Mouse (Mus musculus) liver, embryonic 14.5 days (tissue): ENCODE measurements at regions not wholly inside any gene's neighbourhood (a gene's known extent, or its start where the extent isn't known, plus 50 kb on each side); places are given as distances from the start of the nearest gene placed in this dataset.

Source experiments
- ATAC-seq: fragments of 200-750 bp; cut with Nextera tagmentation; 2 replicates; pipeline ENCODE4 v1.8.0; 2017; ENCODE audit warnings: moderate number of reproducible peaks, mild to moderate bottlenecking, moderate library complexity; ENCODE audit not compliant: insufficient read depth
- DNase-seq, 3 experiments: peaks; one replicate each; pipeline ENCODE4 v3.0.0-alpha.2; 2012 to 2013; ENCODE audit warnings: low read depth in 3 of 3, low spot score in 3 of 3
- H3K27ac ChIP-seq: fragments of 300-500 bp; sonication (generic); 2 replicates; pipeline ENCODE4 v1.5.1; 2014; ENCODE audit warnings: moderate library complexity, mild to moderate bottlenecking, control low read depth, inconsistent platforms
- H3K27me3 ChIP-seq: fragments of 300-500 bp; sonication (generic); 2 replicates; pipeline ENCODE4 v1.6.1; 2014; ENCODE audit warnings: mild to moderate bottlenecking, low read length, moderate library complexity; ENCODE audit not compliant: control insufficient read depth, insufficient read depth
- H3K36me3 ChIP-seq: fragments of 300-500 bp; sonication (generic); replicated peaks from 2 replicates; pipeline ENCODE4 v1.6.1; 2014; ENCODE audit warnings: low read depth; ENCODE audit not compliant: control insufficient read depth, insufficient read depth
- H3K4me1 ChIP-seq, 2 experiments: fragments of 200-500 bp in 1 of 2; fragments of 300-500 bp in 1 of 2; sonication (generic) in 1 of 2; replicated peaks; 2 replicates each; pipeline ENCODE4 v1.6.1; 2012 to 2014; ENCODE audit warnings: antibody characterized with exemption in 1 of 2, inconsistent platforms in 1 of 2, low read length in 1 of 2; ENCODE audit not compliant: control insufficient read depth in 2 of 2, insufficient read depth in 2 of 2
- H3K4me2 ChIP-seq: fragments of 300-500 bp; sonication (generic); 2 replicates; pipeline ENCODE4 v1.6.1; 2014; ENCODE audit warnings: low read depth, mild to moderate bottlenecking, control low read depth, moderate library complexity
- H3K4me3 ChIP-seq, 2 experiments: fragments of 200-500 bp in 1 of 2; fragments of 300-500 bp in 1 of 2; sonication (generic) in 1 of 2; 2 replicates each; pipeline ENCODE4 v1.5.1; 2012 to 2014; ENCODE audit warnings: low read depth in 2 of 2, low read length in 2 of 2, mild to moderate bottlenecking in 2 of 2, control low read depth in 1 of 2, inconsistent platforms in 1 of 2, moderate library complexity in 1 of 2; ENCODE audit not compliant: insufficient read depth in 1 of 2
- H3K9ac ChIP-seq: fragments of 300-500 bp; sonication (generic); replicated peaks from 2 replicates; pipeline ENCODE4 v1.6.1; 2014; ENCODE audit warnings: mild to moderate bottlenecking, control low read depth, moderate library complexity
- H3K9me3 ChIP-seq: fragments of 300-500 bp; sonication (generic); 2 replicates; pipeline ENCODE4 v1.6.1; 2016; ENCODE audit warnings: low read length, mixed read lengths; ENCODE audit not compliant: control insufficient read depth
- CTCF ChIP-seq: IDR thresholded peaks from 2 replicates; pipeline ENCODE4 v1.5.1; 2016; ENCODE audit warnings: antibody characterized with exemption, low read depth, control low read depth
- EP300 ChIP-seq: IDR thresholded peaks from 2 replicates; pipeline ENCODE4 v1.6.1; 2016; ENCODE audit warnings: antibody characterized with exemption, low read depth
- WGBS: fragments of 180-500 bp; shearing (Covaris S2); extraction: QIAGEN DNeasy Blood & Tissue Kit; methylation state at CpG from one replicate; pipeline ENCODE4 v1.1.7; 2014; ENCODE audit not compliant: insufficient replicate concordance; 5-methylcytosine and 5-hydroxymethylcytosine counted together

DNA sequence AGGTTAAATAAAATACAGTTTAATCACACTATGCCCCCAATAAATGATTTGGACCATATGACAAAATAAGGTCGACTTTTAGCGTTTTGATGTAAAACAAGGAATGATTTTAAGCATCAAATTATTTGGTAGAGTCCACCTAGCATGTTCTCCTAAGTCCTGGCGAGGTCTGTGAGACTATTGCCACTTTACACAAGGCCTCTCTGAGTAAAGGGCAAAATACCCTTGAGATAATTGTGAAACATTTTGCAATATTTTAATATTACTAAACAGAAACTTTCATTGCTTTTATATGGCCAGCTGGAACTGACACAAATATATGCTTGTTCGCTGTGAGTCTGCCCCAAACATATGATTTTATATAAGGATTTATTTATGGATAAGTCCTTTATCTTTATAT, 629.4 kb upstream of the Zeb2 start:
- Histone ChIP-seq H3K4me1 (peaks cover 0 to 2% of the 10 kb centered on the region in 2 experiments; a peak in 1 of 4 replicates), H3K36me3 (no peaks in the 10 kb centered on the region), H3K4me3 (no peak overlapping the region), H3K9ac (no peak overlapping the region), H3K4me2 (no peak overlapping the region), H3K27ac (no peak overlapping the region), H3K9me3 (no peaks in the 10 kb centered on the region), H3K27me3 (no peaks in the 10 kb centered on the region)
- ATAC-seq (no peak), DNase-seq (no peak)
- 50% methylated on average over 4 of the region's 4 CpGs for WGBS
- TF ChIP-seq CTCF (no peak), EP300 (no peak)

DNA sequence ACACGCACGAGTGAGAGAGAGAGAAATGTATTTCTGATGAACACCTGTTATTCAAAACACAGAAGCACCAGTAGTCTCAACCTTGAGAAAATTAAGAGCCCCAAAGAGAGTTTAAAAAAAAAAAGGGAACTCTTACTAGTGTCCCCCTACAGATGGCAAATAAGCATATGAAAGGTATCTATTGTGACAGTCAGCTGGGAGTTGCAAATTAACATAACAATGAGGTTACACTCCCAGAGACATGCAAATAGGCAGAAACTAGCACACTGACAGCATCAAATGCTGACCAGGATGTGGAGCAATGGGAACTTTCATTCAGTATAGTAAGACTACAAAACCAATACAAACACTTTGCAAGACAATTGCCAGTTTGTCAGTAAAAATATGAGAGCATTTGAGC, 619.1 kb upstream of the Zeb2 start:
- H3K4me2 ChIP-seq = no peak overlapping the region
- H3K9me3 ChIP-seq = no peaks in the 10 kb centered on the region
- no peaks in the 10 kb centered on the region for H3K27me3 ChIP-seq
- DNase-seq (no peak), ATAC-seq (no peak)
- H3K36me3 ChIP-seq = no peaks in the 10 kb centered on the region
- 66% methylated on average over 2 of the region's 2 CpGs for WGBS
- no peak overlapping the region for H3K27ac ChIP-seq
- H3K9ac ChIP-seq = no peak overlapping the region
- TF ChIP-seq CTCF (no peak), EP300 (no peak)
- no peaks in the 10 kb centered on the region for H3K4me1 ChIP-seq
- H3K4me3 ChIP-seq = no peak overlapping the region

DNA sequence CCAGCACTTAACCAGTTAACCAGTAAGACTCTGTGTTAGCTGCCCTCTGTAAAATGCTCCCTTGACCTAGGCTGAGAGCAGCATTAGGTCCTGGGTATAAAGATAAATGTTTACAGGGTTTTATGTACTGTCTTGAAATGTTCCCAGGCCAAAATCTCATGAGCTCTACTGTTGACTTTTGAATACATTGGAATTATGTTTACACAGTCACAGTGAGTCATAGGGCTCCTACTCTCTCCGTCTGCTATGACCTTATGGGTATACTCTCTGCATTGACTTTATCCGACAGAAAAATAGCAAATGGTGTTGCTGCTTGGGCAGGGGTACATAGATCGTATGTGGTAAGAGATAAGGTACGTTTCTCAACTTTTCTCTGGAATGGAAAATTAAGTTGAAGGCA, 596.8 kb upstream of the Zeb2 start:
- no peak for DNase-seq
- Histone ChIP-seq H3K9ac (no peak overlapping the region), H3K36me3 (no peaks in the 10 kb centered on the region), H3K9me3 (no peaks in the 10 kb centered on the region), H3K27me3 (no peaks in the 10 kb centered on the region), H3K4me3 (no peak overlapping the region), H3K4me2 (no peak overlapping the region), H3K27ac (no peak overlapping the region), H3K4me1 (no peaks in the 10 kb centered on the region)
- TF ChIP-seq EP300 (no peak), CTCF (no peak)
- WGBS = 61% methylated on average over 4 of the region's 4 CpGs
- ATAC-seq = no peak

DNA sequence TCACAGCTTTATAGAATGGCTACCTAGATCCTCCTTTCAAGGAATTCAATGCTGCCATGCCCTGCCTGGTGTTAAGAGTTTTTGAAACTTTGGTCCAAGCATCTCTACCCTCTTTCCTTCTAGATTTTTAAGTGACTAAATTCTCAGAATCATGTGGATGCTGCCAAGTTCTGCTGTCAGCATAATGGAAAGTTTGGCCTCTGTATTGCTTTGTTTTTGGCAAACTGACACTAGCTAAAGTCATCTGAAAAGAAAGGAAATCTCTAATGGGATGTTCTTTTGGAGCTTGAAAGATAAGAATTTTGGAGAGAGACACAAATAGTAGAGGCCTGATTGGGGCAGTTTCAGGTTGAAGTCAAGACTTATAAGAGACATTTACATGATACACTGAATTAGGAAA, 589.8 kb upstream of the Zeb2 start:
- Histone ChIP-seq H3K27me3 (no peaks in the 10 kb centered on the region), H3K9ac (no peak overlapping the region), H3K36me3 (no peaks in the 10 kb centered on the region), H3K4me3 (no peak overlapping the region), H3K27ac (no peak overlapping the region), H3K4me2 (no peak overlapping the region), H3K9me3 (no peaks in the 10 kb centered on the region), H3K4me1 (no peaks in the 10 kb centered on the region)
- ATAC-seq = no peak
- TF ChIP-seq CTCF (no peak), EP300 (no peak)
- DNase-seq = no peak

DNA sequence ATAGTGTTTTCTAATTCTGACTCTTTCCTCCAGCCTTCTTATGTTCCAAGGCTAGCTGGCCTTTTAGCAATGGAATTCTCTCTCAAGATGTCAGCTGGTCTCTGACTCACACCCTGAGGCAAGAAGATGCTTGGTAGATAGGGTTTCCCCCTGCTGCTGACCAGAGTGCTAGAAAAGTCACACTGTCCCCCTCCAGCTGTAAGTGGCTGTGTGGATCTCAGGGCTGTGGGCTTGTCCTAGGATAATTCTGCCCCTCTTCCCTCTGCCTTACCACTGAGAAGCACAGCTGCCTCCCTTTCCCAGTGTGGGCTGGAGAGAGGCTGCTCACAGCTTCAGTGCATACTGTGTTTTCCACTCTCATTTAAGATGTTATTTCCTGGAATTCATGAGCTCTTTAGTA, 585.3 kb upstream of the Zeb2 start:
- H3K27me3 ChIP-seq = no peaks in the 10 kb centered on the region
- no peak overlapping the region for H3K27ac ChIP-seq
- H3K9me3 ChIP-seq = no peaks in the 10 kb centered on the region
- no peak overlapping the region for H3K9ac ChIP-seq
- no peaks in the 10 kb centered on the region for H3K36me3 ChIP-seq
- H3K4me2 ChIP-seq = no peak overlapping the region
- no peak for TF ChIP-seq CTCF
- TF ChIP-seq EP300 = no peak
- H3K4me3 ChIP-seq = no peak overlapping the region
- DNase-seq (no peak), ATAC-seq (no peak)
- no peaks in the 10 kb centered on the region for H3K4me1 ChIP-seq

DNA sequence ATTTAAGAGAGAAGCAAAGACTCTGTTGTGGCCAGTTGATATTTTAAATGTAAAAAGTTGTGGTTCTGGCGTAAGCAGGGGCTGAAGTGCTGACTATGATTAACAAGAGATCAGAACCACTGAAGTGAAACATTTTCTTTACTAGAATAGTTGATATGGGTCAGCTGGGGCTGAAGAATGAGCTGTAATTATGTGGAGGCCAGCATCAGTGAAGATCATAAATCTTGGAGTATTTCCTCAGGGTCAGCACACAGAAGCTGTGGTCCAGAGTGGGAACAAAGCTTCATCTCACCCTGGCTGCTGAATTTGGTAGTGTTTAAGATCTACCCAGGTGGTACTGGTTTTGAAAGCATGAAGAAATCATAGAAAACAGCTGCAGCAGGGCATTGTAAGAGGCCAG, 583.4 kb upstream of the Zeb2 start:
- WGBS = 58% methylated on average over 1 of the region's 1 CpGs
- DNase-seq = no peak
- Histone ChIP-seq H3K9me3 (no peaks in the 10 kb centered on the region), H3K4me2 (no peak overlapping the region), H3K4me3 (no peak overlapping the region), H3K4me1 (no peaks in the 10 kb centered on the region), H3K27ac (no peak overlapping the region), H3K27me3 (no peaks in the 10 kb centered on the region), H3K9ac (no peak overlapping the region), H3K36me3 (no peaks in the 10 kb centered on the region)
- TF ChIP-seq CTCF = no peak
- TF ChIP-seq EP300 = no peak
- ATAC-seq = no peak
